Mouse (Mus musculus) right cerebral cortex, postnatal 36 days (tissue): ENCODE data around the gene Gramd1a.

Experiments
- DNase-seq, 2 experiments: peaks; one replicate each; pipeline ENCODE4 v3.0.0; 2022; ENCODE audit warnings: low spot score in 2 of 2, mixed read lengths in 1 of 2

Gene Gramd1a

DNA sequence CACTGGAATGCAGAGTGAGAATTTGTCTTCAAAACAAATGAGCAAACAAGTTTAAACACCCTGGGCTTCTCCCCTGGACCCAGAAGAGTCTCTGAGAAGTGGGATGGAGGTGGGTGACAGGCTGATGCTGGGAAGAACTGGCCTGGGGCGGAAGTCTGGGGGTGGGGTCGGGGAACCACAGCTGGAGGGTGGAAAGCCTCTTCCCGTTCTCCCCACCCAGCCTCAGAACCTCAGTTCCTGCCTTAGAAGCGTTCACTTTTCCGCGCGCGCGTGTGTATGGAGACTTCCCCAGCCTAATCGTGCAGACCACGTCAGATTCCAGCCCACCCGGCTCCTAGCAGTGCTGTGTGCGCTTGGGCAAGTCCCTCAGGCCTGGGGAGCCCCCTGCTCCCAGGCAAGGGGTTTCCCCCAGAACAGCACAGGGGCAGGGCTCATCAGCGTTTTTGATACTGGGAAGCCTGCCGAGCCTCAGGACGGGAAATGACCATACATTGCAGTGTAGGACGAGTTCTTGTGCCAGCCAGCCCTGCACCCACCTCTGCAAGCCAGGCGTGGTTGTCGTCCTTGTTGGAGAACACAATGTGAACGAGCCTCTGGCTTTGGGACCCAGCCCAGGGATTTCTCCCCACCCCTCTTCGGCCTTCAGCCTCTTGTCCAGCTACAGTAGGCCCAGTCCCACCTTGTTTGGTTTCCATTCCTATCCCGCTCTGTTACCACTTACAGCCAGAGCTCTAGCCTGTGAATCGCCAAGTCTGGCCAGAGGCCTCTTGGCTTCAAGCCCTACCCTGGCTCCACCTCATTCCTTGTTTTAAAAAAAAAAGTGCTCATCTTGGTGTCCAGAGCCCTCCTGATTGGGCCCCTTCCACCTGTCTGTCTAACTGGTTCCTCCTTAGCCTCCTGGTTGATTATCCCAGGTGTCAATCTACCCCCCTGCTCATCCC lies 4.1 kb downstream of the Gramd1a start:
- no peak for DNase-seq

DNA sequence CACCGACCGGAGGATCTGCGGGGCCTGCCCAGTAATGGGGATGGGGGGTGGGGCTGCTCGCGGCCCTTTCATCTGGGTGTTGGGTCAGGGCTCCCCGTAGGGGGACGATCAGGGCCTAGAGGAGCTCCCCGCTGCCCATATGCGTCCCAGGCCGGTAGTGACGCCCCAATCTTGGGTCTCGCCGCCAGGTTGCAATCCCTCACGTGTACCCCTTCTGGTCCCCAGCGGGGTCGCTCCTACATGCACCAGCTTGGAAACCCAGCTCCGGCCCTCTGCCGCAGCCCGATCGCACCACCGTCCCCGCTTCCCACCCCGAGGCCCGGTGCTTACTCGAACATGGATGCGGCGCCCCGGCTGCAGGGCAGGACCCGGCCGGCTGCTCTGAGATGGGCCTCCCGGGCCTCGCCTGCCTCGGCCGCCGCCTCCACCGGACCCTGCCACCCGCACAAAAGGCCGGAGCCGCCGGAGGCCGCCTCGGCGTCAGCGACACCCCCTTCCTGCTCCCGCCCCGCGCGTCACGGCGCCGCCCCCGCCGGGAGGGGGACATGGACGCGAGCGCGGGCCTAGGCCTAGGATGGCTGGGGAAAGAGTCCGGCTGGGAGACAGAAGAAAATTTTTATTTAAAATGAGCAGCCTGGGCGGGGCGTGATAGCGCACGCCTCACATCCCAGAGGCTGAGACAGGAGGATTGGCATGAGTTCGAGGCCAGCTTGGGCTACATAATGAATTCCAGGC lies 5.0 kb downstream of the Gramd1a start:
- peak; percentile 80 to 82 for DNase-seq

DNA sequence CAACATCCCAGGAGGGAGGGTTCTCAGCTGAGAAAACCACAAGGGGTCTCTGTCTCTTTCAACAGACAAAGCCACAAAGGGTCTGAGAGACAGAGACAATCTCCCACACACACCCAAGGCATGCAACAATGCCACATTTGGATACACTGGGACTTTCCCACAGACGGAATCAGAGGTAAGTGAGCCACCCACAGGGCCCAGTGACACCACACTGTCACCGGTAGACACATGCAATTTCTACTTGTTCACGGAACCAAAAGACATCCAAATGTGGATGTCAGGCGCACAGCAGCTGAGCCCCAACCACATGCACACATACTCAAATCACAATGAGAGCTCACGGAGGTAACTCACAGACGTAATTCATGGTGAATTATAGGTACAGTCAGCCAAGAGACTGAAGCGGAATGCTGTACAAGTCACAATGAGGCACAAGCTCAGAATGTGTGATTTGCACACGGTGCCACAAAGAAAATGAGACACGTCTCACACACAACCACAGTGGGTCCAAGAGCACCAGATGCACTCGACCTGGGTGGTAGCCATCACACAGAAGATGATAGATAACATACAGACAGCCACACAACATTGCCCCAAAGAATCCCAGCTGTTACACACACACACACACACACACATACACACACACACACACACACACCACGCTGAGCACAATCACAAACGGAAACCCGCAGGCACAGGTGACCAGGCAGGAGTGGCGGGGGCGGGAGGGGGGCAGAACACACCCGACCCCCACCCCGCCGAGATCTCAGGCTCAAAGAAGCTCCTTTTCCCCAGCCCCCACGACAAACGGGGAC lies 5.7 kb downstream of the Gramd1a start:
- no peak for DNase-seq

DNA sequence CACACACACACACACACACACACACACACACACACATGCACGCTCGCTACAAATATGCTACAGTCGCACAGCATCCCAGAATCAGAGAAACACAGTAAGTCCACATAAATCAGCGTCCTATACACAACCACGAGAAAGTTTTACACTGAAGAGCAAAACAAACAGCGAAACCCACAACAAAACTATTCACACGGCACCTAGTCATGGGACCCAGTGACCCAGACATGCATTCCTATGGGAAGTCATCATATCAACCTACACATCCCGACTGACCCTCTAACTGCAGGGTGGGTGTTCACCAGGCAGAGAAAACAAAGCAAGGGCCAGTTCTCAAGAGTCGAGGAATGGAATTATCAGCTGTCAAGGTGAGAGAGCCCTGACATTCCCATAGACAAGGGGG lies 6.4 kb downstream of the Gramd1a start:
- no peak for DNase-seq

DNA sequence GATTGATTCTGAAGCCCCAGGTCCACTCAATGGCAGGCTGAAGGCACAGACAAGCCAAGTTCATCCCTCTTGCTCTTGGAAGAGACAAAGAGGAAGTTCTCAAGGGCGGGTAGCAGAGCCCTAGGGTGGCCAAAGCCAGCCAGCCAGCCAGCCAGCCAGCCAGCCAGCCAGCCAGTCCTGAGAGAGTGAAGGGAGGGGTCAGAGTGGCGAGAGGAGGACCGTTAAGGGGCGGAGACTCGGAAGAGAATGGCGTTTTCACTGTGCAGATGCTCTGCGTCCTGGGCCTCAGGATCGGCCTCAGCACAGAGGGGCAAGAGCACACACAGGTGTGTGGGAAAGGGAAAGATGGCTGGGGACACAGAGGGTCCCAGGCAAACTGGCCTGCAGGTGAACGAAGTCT lies 6.9 kb downstream of the Gramd1a start:
- DNase-seq, result no peak

DNA sequence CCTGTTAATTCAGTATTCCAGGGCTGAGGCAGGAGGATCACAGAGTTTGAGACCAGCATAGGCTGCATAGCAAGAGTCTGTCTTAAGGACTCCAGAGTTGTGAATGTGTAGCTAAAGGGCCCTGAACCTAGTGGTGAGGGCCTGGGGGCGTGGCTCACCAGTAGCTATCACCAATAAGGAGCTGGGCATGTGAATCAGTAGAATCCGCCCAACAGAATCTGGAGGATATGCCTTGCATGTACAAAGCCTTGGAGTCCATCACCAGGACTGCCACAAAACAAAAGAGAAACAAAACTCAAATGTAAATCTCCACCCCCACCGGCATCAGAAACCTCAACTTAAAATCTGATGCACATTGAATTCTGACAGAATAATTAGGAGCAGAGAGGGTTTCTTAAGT lies 7.6 kb downstream of the Gramd1a start:
- no peak for DNase-seq

DNA sequence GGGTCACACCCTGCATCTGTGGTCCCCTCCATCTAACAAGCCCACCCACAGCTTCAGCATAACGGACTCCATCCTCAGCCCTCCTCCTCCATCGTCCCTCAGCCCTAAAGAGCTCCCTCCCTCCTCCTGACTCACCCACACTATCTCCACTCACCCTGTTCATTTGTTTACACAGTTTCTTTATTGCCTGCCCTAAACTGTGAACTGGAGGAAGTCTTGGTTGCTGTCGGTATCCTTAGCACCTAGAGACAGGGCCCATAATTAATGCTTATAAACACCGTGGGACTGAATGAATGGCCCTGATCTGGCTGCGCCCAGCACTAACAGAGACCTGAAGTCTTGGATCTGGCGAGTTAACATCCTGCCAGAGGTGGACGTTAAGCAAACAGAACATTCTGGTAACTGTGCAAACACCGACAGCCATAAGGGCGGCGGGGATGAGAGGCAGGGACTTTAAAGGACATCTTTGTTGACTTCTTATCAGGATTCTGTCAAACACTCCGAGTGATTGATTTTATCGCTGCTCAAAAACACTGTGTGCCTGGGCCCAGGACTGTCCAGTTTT lies 10.0 kb downstream of the Gramd1a start:
- DNase-seq, result no peak

DNA sequence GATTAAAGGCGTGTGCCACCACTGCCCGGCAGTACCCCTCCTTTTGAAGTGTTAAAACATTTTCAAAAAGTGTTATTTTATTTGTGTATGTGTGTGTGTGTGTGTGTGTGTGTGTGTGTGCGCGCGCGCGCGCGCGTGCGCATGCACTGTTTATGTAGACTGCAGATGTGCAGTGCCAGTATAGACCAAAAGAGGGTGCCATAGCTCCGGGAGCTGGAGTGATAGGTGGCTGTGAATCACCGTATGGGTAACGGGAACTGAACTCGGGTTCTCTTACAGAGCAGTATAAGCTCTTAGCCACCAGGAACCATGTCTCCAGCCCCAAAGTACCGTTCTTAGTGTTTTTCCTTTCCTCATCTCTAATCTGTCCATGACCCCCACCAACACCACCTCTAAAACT lies 10.8 kb downstream of the Gramd1a start:
- no peak for DNase-seq

DNA sequence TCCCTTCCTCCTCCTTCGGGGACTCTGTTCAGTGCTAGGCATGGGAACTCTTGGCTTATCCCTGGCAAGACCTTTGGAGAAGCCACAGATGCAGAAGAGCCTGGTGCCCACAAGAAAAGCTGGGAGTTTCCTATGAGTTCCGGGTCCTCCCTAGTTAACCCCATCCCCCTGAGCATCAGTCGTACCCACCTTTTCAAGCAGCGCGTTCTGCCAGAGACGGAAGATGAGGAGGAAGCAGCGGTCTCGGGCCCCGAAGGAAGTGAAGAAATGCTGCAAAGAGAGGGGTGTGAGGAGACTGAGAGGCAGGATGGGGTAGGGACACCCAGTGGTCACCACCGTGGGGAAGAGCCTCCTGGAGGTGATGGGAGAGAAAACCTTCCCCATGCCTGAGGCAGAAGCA lies 14.8 kb downstream of the Gramd1a start:
- no peak for DNase-seq

DNA sequence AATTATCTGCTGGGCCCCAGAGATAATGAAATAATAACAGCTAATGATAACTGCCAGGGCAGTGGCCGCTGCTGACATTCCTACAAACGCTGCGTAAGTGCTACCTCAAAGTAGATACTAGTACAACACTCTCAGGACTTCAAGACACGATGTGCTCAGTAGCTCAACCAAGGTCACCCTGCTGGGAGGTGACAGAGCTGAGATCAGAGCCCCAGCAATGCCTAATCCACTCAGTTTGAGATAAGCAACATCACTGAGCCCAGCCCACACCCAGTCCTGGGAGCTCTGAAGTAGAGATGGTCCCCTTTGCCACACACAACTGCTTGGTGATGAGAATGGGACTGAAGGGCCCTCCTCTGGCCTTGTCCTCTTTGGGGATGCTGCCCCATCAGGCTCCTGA lies 15.4 kb downstream of the Gramd1a start:
- DNase-seq, result no peak

DNA sequence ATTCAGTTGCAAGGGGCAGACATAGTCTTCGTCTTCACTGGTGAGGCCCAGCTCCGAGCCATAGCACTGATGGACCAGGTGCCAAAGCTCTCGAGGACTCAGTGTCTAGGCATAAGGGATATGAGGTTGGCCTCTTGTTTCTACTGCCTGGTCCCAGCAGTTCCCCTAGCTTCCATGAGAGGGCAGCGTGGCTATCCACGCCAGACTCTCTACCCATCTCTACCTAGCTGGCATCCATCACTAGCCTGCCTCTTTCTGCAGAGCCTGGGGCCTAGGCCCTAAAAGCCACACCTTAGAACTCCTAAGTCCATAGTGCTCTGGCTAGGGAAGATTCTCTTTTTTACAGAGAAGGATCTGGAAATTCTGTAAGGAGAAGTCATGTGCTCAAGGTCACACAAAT lies 15.9 kb downstream of the Gramd1a start:
- no peak for DNase-seq

DNA sequence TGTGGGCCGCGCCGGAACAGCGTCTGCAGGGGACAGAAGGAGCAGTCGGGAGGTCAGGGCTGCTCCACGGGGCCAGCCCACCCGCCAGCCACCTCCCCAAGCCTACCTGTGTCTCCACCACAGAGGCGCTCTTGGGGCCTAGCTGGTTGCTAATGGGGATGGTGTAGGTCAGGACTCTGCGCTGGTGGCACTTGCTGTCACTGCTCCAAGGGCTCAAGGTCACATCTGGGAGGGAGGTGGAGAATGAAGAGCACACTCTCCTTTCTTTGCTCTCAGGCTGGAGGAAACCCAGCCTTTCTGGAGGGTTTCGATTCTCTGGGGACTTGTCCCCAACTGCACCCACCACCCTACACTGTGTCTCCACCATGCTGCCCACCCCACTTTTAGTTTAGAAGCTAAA lies 20.0 kb downstream of the Gramd1a start:
- no peak for DNase-seq

DNA sequence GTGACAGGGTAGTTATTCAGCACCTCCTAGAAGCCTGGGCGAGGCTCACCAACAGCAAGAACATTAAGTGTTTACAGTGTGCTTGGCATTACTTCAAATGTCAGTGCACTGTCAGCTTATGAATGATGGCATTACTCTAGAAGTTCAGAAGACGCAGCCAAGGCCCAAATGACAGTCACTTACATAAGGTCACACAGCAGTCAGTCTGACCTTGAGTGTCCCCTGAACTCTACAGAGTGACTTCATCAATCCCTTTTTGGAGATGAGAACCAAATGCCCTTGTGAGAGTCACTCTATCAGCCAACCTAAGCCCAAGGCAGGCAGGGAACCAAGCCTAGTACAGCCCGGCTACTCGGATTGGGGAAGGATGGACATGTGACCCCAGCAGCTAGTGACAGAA lies 23.8 kb downstream of the Gramd1a start:
- DNase-seq, result no peak

DNA sequence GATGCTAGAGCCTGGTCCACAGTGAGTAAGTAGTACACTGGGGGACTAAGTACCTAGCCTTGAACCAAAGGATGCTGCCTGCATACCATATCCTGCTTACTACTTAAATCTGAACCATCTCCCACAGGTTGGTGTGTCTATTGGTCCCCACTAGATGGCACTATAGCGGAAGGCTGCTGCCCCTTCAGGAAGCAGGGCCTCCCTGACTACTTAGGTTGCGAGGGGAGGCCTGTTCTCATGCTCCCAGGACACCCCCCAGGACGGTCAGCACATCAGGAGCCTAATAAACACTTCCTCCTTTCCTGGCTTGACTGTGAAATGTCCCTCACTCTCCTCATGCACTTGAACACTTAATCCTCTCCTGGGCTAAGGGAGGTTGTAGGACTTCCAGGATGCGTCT lies 24.9 kb downstream of the Gramd1a start:
- DNase-seq, result no peak

DNA sequence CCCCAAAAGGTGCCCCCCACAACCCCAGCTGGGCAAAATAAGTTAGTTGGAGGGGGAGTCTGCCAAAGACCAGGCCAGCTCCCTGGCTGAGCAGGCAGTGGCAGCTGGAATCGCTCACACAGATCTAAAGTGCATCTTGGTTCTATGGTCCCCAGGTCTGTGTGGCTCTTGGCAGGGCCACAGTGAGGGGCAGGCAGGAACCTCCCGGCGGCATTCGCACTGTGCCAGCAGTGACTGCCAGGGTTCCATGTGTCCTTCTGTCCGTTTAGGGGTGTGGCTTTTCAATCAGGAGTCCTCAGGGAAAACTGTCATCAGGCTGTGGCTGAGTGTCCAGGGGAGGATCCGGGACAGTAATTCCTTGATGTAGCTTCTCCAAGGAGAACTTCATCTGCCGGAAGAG lies 25.5 kb downstream of the Gramd1a start:
- DNase-seq, result no peak

DNA sequence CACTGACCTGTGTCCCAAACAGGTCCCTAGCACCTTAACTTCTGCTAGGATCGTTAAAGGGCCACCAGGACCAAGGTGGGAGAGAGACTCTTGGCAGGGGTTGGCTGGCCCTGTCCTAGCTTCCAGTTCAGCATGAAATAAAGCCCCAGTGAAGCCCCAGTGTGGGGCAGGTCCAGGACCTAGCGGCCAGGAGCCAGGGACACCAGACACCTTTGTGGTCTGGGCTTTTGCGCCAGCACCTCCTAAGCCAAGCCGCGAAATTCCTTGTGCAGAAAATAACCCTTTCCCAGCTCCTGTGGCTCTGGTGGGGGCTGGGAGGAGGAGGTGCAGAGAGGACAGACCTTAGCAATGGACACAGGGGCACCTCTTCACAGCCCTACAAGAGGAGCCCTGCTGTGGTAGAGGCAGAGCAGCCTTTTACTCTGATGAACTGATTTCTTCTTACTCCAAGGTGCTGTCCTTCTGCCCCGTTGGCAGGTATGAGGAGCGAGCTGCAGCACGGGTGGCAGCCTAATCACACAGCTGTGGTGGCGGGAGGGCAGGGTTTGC lies 27.5 kb downstream of the Gramd1a start:
- no peak for DNase-seq

DNA sequence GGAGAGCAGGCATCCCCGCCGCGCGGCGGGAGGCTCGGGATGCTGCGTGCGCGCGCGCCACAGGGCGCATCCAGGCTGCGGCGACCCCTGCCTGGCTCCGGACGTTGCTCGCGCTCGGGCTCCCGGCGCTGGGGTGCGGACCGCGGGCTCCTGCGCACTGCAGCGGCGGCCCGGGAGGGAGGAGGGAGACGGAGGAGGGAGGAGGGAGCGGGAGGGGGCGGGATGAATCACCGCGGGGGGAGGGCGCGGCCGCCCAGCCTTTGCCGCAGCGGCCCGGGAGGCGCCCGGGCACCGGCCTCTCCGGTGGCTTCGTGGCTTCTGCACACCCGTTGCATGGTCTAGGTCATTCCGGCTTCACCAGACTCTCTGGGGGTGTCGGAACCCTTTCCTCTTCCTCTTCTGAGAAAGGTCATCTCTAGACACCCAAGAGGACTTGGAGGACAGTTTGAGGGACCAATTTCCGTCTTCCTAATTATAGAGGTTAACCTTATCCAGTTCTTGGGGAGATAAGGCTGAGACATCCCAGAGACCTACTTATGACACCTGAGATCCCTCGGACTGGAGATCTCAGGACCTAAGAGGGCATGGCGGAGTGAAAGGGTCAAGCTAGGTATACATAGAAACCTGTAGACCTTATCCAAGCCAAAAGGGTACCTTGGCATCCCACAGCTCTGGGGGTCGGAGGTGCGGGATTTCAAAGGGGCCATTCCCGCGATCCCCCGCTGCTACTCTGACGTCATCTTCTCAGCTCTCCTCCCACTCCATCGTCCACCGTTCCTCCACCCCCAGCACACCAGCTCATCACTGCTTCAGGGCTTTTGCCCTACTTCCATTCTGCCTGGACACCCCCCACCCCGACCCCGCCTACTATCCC lies 28.6 kb downstream of the Gramd1a start, which contains the start of gene Scn1b:
Gene Scn1b (minus strand): TSS at position 153 of the 874 bp plus-strand sequence.
- peak; percentile 65 to 75 for DNase-seq

DNA sequence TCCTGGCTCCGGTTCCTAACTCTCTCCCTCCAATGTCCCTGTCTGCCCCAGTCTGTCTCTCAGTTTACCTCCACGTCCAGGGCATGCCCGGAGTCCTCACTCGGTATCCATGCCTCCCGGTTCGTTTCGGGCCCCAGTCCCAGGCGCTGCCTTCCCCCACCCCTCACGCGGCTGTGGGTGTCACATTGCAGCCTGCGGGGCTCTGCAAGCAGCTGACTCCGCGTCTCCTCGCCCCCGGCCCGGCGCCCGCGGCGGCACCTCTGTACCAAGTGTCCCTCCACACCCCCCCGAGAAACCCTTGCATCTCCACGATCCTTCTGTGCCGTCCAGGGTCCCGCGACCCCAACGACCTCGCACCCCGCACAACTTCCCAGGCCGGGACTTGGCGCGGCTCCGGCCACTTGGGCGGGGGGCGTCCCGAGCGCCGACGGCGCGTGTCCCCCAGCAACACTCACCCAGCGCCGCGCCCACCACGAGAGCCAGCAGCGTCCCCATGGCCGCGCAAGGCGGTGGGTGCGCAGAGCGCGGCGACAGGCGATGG lies 29.4 kb downstream of the Gramd1a start:
- DNase-seq, result peak in 1 of 2 experiments; percentile 51

DNA sequence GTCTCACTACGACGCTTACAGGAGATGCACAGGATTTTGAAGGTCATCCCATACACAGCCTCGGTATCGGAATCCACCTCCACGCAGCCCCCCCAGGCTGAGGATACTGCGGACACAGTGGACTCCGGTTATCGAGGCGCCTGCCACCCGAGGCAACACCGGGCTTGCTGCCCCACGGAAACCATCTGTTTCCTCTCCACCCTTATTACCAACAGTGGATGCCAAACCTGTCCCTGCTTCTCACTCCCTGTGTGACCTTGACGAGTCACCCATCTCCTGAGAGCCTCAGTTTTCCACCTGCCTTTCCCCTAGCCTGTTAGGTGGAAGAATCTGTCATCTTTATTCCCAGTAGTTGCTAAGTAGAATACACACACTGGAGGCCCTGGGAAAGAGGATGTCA lies 30.6 kb downstream of the Gramd1a start:
- DNase-seq, result no peak

DNA sequence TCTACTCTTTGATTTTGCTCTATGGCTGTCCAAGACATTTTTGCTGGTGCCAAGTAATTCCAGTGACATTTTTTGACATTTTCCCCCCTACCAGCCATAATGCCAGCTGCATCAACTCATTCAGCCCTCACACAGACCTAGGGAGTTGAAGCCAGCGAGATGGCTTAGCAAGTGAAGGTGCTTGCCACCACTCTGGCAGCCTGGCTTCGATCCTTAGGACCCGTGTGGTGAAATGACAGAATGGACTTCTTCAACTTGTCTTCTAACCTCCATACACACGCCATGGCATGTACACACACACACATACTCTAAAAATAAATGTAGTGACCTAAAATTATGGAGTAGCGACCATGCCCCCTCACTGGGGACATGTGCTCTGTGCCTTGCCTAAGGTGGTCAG lies 31.3 kb downstream of the Gramd1a start:
- DNase-seq, result no peak
